18 mouse cellular contexts compared by ENCODE assay signal in the genomic region with DNA sequence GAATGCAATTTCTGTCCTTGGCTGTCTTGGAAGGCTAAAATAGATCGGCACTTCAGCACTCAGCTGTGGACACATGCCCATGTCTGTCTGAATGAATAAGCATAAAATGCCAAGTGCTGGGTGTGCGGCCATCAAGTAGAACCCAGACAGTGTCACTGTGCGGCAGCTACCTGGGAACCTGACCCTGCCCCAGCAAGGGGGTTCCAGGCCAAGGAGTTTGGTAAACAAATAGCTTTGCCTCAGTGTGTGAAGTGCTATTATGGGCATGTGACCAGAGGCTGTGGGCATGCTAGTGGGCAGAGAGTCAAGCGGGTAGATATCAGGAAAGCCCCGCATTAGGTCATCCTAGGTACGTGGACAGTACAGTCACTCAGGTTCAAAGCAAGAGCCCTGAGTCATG. TPM values are rescaled to one million over a fixed set of nuclear protein-coding genes. Genes with fewer than 3 reads are reported as not detected.
A peak's percentile ranks its signal among the peaks of the same experiment; 100 is the strongest.
DNase-seq lines count a peak whose midpoint lies in the region; ATAC-seq and TF ChIP-seq lines count a peak whose summit lies in the region.
"Had no signal": no experiment of that assay in that cellular context is flagged by ENCODE, and none has a peak within 500 bp of the region (broad histone marks: within the 10 kb centered on the region; RNA-seq: fewer than 3 reads in every experiment).

No protein-coding gene starts in this region.

- H3K27me3 ChIP-seq in heart, embryonic 11.5 days (ENCODE audit: control insufficient read depth, insufficient read depth, low read length): no peaks in the 10 kb centered on the region
- no peaks in the 10 kb centered on the region for H3K27me3 ChIP-seq in heart, postnatal 0 days (ENCODE audit: control insufficient read depth, insufficient read depth, low read length)
- H3K27me3 ChIP-seq: heart, embryonic 13.5 days; intestine, embryonic 15.5 days; limb, embryonic 13.5 days; liver, embryonic 15.5 days; midbrain, embryonic 13.5 days had no signal

- no peak for ATAC-seq in heart, embryonic 11.5 days (replicated peaks; ENCODE audit: insufficient number of reproducible peaks, low FRiP score, low TSS enrichment)
- peak; percentile 81 for ATAC-seq in heart, postnatal 0 days (ENCODE audit: insufficient read depth, low read depth)
- ATAC-seq: intestine, embryonic 15.5 days; midbrain, embryonic 13.5 days had no signal

- H3K36me3 ChIP-seq in heart, embryonic 11.5 days (ENCODE audit: control insufficient read depth, insufficient read depth, low read length): no peaks in the 10 kb centered on the region
- H3K36me3 ChIP-seq in heart, postnatal 0 days (replicated peaks; ENCODE audit: control insufficient read depth, insufficient read depth, low read length): no peaks in the 10 kb centered on the region
- H3K36me3 ChIP-seq: heart, embryonic 13.5 days; intestine, embryonic 15.5 days; limb, embryonic 13.5 days; liver, embryonic 15.5 days; midbrain, embryonic 13.5 days had no signal

- TF ChIP-seq CTCF in heart, postnatal 0 days (IDR thresholded peaks at IDR 0.05; ENCODE audit: low read depth): no peak
- no peak for TF ChIP-seq CTCF in left cerebral cortex, adult 2 months (IDR thresholded peaks at IDR 0.05)

- no peak for TF ChIP-seq EP300 in heart, postnatal 0 days (IDR thresholded peaks at IDR 0.05; ENCODE audit: low read depth)

- intact Hi-C loops in left cerebral cortex, adult 2 months (cut with DNase I): no loop called here

- WGBS in heart, embryonic 11.5 days (ENCODE audit: insufficient replicate concordance): 75% methylated on average over 6 of the region's 6 CpGs
- WGBS in heart, postnatal 0 days: 28% methylated on average over 6 of the region's 6 CpGs

- no peak overlapping the region for H3K27ac ChIP-seq in heart, embryonic 11.5 days (ENCODE audit: low read depth, low read length)
- 0 out of 2 replicates have a peak overlapping the region, but pooled peaks have one; percentile 32 for H3K27ac ChIP-seq in heart, postnatal 0 days (ENCODE audit: low read depth)
- H3K27ac ChIP-seq in left cerebral cortex, adult 2 months: no peak overlapping the region
- H3K27ac ChIP-seq: heart, embryonic 13.5 days; hindbrain, embryonic 14.5 days; intestine, embryonic 15.5 days; limb, embryonic 13.5 days; liver, embryonic 15.5 days; macrophage; midbrain, embryonic 13.5 days had no signal

- H3K4me3 ChIP-seq in heart, embryonic 11.5 days (ENCODE audit: low read depth, low read length): no peak overlapping the region
- H3K4me3 ChIP-seq in heart, postnatal 0 days (ENCODE audit: low read depth, low read length): no peak overlapping the region
- no peak overlapping the region for H3K4me3 ChIP-seq in left cerebral cortex, adult 2 months
- H3K4me3 ChIP-seq: heart, embryonic 13.5 days; intestine, embryonic 15.5 days; limb, embryonic 13.5 days; liver, embryonic 15.5 days; midbrain, embryonic 13.5 days had no signal

- H3K9me3 ChIP-seq in heart, embryonic 11.5 days (replicated peaks; ENCODE audit: control insufficient read depth, low read length): no peaks in the 10 kb centered on the region
- H3K9me3 ChIP-seq in heart, postnatal 0 days (replicated peaks; ENCODE audit: control insufficient read depth, low read length): no peaks in the 10 kb centered on the region
- H3K9me3 ChIP-seq: heart, embryonic 13.5 days; intestine, embryonic 15.5 days; limb, embryonic 13.5 days; liver, embryonic 15.5 days; midbrain, embryonic 13.5 days had no signal

- H3K4me2 ChIP-seq in heart, embryonic 11.5 days: no peak overlapping the region
- 0 out of 2 replicates have a peak overlapping the region, but pooled peaks have one; percentile 24 for H3K4me2 ChIP-seq in heart, postnatal 0 days (ENCODE audit: low read depth, low read length)
- H3K4me2 ChIP-seq: heart, embryonic 13.5 days; hindbrain, embryonic 14.5 days; intestine, embryonic 15.5 days; limb, embryonic 13.5 days; liver, embryonic 15.5 days; midbrain, embryonic 13.5 days had no signal

- DNase-seq in heart, adult 11 months: peak; percentile 91
- DNase-seq in 3T3-L1 (ENCODE audit: low read depth, low spot score): peak; percentile 18
- peak; percentile 9 for DNase-seq in Muller cell, postnatal 12 days (ENCODE audit: inconsistent ontology term)
- peak; percentile 31 for DNase-seq in heart, postnatal 0 days (ENCODE audit: low spot score)
- no peak for DNase-seq in left cerebral cortex, adult 11 months (ENCODE audit: low spot score)
- DNase-seq in ovary, postnatal 36 days (ENCODE audit: low spot score): no peak
- no peak for DNase-seq in left cerebral cortex, adult 2 months (ENCODE audit: extremely low spot score in 1 of 2, low spot score in 2 of 2)
- DNase-seq: cerebellum, postnatal 10 days; embryo, embryonic 11 days; kidney, postnatal 14 days had no signal

- no peaks in the 10 kb centered on the region for H3K4me1 ChIP-seq in heart, embryonic 11.5 days (ENCODE audit: control insufficient read depth, insufficient read depth, low read length)
- peaks cover 3% of the 10 kb centered on the region for H3K4me1 ChIP-seq in heart, postnatal 0 days (ENCODE audit: control insufficient read depth, insufficient read depth)
- H3K4me1 ChIP-seq: intestine, embryonic 15.5 days; limb, embryonic 13.5 days; liver, embryonic 15.5 days; midbrain, embryonic 13.5 days had no signal

- no peak overlapping the region for H3K9ac ChIP-seq in heart, embryonic 11.5 days (ENCODE audit: low read depth, low read length)
- no peak overlapping the region for H3K9ac ChIP-seq in heart, postnatal 0 days (replicated peaks; ENCODE audit: low read depth, low read length)
- H3K9ac ChIP-seq: heart, embryonic 13.5 days; hindbrain, embryonic 14.5 days; intestine, embryonic 15.5 days; limb, embryonic 13.5 days; liver, embryonic 15.5 days; midbrain, embryonic 13.5 days had no signal

RNA-seq across cellular contexts. Expression of a gene that starts 8.1 kb away (rescaled TPM):
- 43.7 and 48.9 TPM in 2 replicates for polyA plus RNA-seq in heart, embryonic 11.5 days (2014; fragmentation: Nextera tagmentation; extraction: Ambion mirVana)
- 12.9 and 26.6 TPM in 2 replicates for total RNA-seq in heart, postnatal 0 days (2014; rRNA removed; ENCODE audit: low replicate concordance)
- 22.2 and 23.2 TPM in 2 replicates for polyA plus RNA-seq in heart, postnatal 0 days (2015; fragmentation: Nextera tagmentation; extraction: Ambion mirVana)
- total RNA-seq in left cerebral cortex, adult 2 months (2021): 10 to 100 TPM; 66.1 to 72.7 TPM

Comparison
In these comparisons a context has a peak if more than half of its experiments do, and no peak if none do; other contexts are left out.
1. DNase-seq: peak in heart, adult 11 months (single experiment), 3T3-L1 (single experiment), Muller cell, postnatal 12 days (single experiment) and heart, postnatal 0 days (single experiment); none in left cerebral cortex, adult 11 months (single experiment), ovary, postnatal 36 days (single experiment) and left cerebral cortex, adult 2 months (0 of 2).